Mouse (Mus musculus) cortical plate, adult 2 months (tissue): ENCODE measurements around the gene Gmpr.

Experiments used
- CTCF ChIP-seq: fragments of 200-500 bp; IDR thresholded peaks from 2 replicates; pipeline ENCODE4 v1.5.1; 2011; ENCODE audit warnings: mild to moderate bottlenecking, control low read depth, low read length; ENCODE audit not compliant: insufficient read depth; ENCODE audit errors: extremely low read depth
- POLR2A ChIP-seq: fragments of 200-500 bp; IDR thresholded peaks from 2 replicates; pipeline ENCODE4 v1.6.1; 2011; ENCODE audit warnings: mild to moderate bottlenecking, low read length, control low read depth; ENCODE audit not compliant: insufficient read depth; ENCODE audit errors: extremely low read depth

DNA sequence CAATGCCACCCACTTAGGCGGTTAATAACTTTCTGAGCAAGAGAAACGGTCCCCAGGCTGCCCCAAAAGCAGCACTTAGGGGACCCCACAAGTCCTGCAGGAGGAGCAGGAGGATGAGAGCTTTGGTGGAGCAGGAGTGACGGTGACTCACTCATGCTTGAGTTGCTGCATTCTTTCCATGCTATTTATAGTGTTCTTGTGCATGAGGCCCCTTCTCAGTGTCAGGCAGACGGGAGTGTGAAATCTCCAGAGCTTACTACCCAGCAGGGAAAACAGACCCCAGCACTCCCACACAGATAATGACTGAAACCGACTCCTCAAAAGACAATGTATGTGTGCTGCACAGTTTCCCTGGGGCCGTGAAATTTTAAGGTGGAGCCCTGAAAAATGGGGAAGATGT lies 23.5 kb downstream of the Gmpr start:
- TF ChIP-seq CTCF (no peak), POLR2A (no peak)
